In genomic region chr3:27766421-27766820, GRCm38 (mm10) we compare ENCODE assay signal across 10 mouse cellular contexts. TPM values are rescaled to one million over a fixed set of nuclear protein-coding genes. Genes with fewer than 3 reads are reported as not detected.
DNase-seq lines count a peak whose midpoint lies in the region; ATAC-seq and TF ChIP-seq lines count a peak whose summit lies in the region.
"Had no signal": no experiment of that assay in that cellular context is flagged by ENCODE, and none has a peak within 500 bp of the region (broad histone marks: within the 10 kb centered on the region; RNA-seq: fewer than 3 reads in every experiment).

No protein-coding gene starts in this region.

- no peaks in the 10 kb centered on the region for H3K27me3 ChIP-seq in lung, embryonic 15.5 days
- H3K27me3 ChIP-seq: embryonic facial prominence, embryonic 12.5 days had no signal

- H3K4me2 ChIP-seq in lung, embryonic 15.5 days = no peak overlapping the region
- H3K4me2 ChIP-seq: embryonic facial prominence, embryonic 12.5 days had no signal

- H3K4me1 ChIP-seq in lung, embryonic 15.5 days = peaks cover 22% of the 10 kb centered on the region
- H3K4me1 ChIP-seq: embryonic facial prominence, embryonic 12.5 days had no signal

- no peak for TF ChIP-seq CTCF in gastrocnemius, adult 2 months (IDR thresholded peaks at IDR 0.05)

- no peaks in the 10 kb centered on the region for H3K9me3 ChIP-seq in lung, embryonic 15.5 days
- H3K9me3 ChIP-seq: embryonic facial prominence, embryonic 12.5 days had no signal

- ATAC-seq in lung, embryonic 15.5 days (ENCODE audit: borderline replicate concordance, extremely low read depth, low FRiP score, low TSS enrichment) = peak; percentile 66; the same call in 1 of the 2 replicates
- no peak for ATAC-seq in megakaryocyte progenitor cell, adult 5-6 weeks (replicated peaks; ENCODE audit: poor library complexity)

- 41% methylated on average over 6 of the region's 6 CpGs for WGBS in lung, embryonic 15.5 days

- intact Hi-C loops in gastrocnemius, adult 2 months (cut with DNase I) = no loop called here

- no peaks in the 10 kb centered on the region for H3K36me3 ChIP-seq in lung, embryonic 15.5 days
- H3K36me3 ChIP-seq: embryonic facial prominence, embryonic 12.5 days had no signal

- H3K9ac ChIP-seq in lung, embryonic 15.5 days = no peak overlapping the region
- H3K9ac ChIP-seq: embryonic facial prominence, embryonic 12.5 days had no signal

- peak overlapping the region; percentile 75 for H3K27ac ChIP-seq in gastrocnemius, adult 2 months
- H3K27ac ChIP-seq in lung, embryonic 15.5 days = peak overlapping the region; percentile 82
- H3K27ac ChIP-seq: embryonic facial prominence, embryonic 12.5 days had no signal

- DNase-seq in gastrocnemius, adult 2 months = no peak
- no peak for DNase-seq in gastrocnemius, postnatal 4 days (ENCODE audit: low spot score in 2 of 2)
- peak; percentile 37 for DNase-seq in ovary, postnatal 14 days (ENCODE audit: low spot score)
- no peak for DNase-seq in ovary, adult 18-20 months (ENCODE audit: low spot score)
- DNase-seq in retina, postnatal 1 day = no peak
- no peak for DNase-seq in urinary bladder, postnatal 10 days (ENCODE audit: low spot score)
- DNase-seq: thymus, postnatal 36 days had no signal

- H3K4me3 ChIP-seq in gastrocnemius, adult 2 months = no peak overlapping the region
- no peak overlapping the region for H3K4me3 ChIP-seq in lung, embryonic 15.5 days
- H3K4me3 ChIP-seq: embryonic facial prominence, embryonic 12.5 days had no signal

RNA-seq across cellular contexts. Expression of gene Fndc3b, which starts 55.3 kb away (rescaled TPM):
- total RNA-seq in gastrocnemius, adult 2 months (2021) = 10 to 100 TPM; 13.8 to 24.9 TPM
- total RNA-seq in gastrocnemius, postnatal 4 days (2021) = 10 to 100 TPM; 74.2 to 80.7 TPM
- polyA plus RNA-seq in lung, embryonic 15.5 days (2015; fragmentation: Nextera tagmentation; extraction: Ambion mirVana) = 33.5 and 35.7 TPM in 2 replicates
- 37.6 and 40.6 TPM in 2 replicates for total RNA-seq in megakaryocyte progenitor cell, adult 5-6 weeks (2015)
- 14.2 and 15.0 TPM in 2 replicates for total RNA-seq in megakaryocyte progenitor cell, adult 5-6 weeks (2017)
